Mouse (Mus musculus): ENCODE data around the gene H13.

DNA sequence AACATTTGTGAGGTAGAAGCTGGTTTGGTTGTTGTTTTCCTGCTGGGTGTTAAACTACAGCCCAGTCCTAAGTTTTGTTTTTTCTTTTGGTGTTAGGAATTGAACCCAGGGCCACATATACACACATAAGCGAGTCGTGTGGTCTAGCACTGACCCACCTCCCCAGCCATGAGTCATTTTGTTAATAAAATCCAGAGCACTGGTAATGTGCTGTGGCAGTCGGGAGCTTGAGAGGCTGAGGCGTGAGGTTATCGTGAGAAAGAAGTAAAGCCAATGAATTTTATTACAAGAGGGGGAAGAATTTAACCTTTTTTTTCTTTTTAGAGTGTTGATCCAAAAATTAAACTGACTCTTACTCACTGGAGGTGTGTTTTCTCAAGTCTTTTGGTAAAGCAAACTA, 13.8 kb downstream of the H13 start:
- TF ChIP-seq CTCF (IDR thresholded peaks at IDR 0.05; ENCODE audit: low read depth, low read length) (no peak), EP300 (IDR thresholded peaks at IDR 0.05; ENCODE audit: insufficient read depth, low read depth, low read length) (no peak), POLR2A (IDR thresholded peaks at IDR 0.05; ENCODE audit: insufficient read depth, low read length) (no peak)

All from ES-Bruce4 (cell line).